Mouse (Mus musculus) brain, embryonic 14.5 days (tissue): ENCODE measurements around the gene Ccdc33.

Experiments
- CTCF ChIP-seq: fragments of 200-500 bp; IDR thresholded peaks from 2 replicates; pipeline ENCODE4 v1.5.1; 2012; ENCODE audit warnings: inconsistent platforms, mild to moderate bottlenecking, moderate library complexity, borderline replicate concordance; ENCODE audit not compliant: insufficient read depth, insufficient read length; ENCODE audit errors: extremely low read depth
- POLR2A ChIP-seq: fragments of 200-500 bp; IDR thresholded peaks from 2 replicates; pipeline ENCODE4 v1.6.1; 2012; ENCODE audit warnings: mild to moderate bottlenecking, inconsistent platforms, borderline replicate concordance; ENCODE audit not compliant: poor library complexity, insufficient read depth, insufficient read length, severe bottlenecking; ENCODE audit errors: extremely low read depth

DNA sequence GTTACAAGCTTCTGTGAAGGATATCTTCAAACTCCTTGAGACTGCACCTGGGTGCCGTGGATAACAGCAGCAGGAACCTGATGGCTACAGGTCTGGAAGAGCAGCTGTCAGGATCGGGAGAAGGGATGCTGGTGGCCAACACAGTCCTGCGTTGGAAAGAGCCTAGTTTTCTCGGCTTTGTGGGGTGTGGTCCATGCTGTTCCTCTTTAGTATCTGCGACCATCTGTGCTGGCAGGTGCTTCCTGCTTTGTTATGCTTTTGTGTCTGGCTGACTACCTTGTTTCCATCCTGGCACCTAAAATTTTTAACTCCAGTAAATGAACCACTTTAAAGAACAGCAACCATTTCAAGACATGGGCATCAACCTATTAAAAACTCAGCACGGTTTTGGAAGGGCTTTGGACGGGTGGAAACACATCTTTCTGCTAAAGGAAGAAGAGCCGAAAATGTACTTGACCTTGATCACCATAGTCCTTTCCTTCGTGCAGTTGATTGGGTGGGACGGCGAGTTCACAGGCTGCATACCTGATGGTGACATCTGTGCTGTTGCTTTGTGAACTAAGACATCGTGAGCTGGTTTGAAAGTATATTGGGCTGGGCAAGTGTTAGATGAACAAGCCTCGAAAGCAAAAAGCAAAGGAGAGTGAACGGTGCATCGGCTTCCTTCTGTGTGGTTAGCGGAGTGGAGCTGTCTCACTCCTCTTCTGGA, 112.7 kb downstream of the Ccdc33 start, which contains the start of gene Cyp11a1:
- no peak for TF ChIP-seq CTCF
- no peak for TF ChIP-seq POLR2A
